Mouse (Mus musculus): Measurements from ENCODE around the gene Rnf214. TPM values are rescaled to one million over a fixed set of nuclear protein-coding genes. Genes with fewer than 3 reads are reported as not detected.

Rnf214 gene
- polyA plus RNA-seq (2015; fragmentation: Nextera tagmentation; extraction: Ambion mirVana): 50.4 and 51.3 TPM in 2 replicates

DNA sequence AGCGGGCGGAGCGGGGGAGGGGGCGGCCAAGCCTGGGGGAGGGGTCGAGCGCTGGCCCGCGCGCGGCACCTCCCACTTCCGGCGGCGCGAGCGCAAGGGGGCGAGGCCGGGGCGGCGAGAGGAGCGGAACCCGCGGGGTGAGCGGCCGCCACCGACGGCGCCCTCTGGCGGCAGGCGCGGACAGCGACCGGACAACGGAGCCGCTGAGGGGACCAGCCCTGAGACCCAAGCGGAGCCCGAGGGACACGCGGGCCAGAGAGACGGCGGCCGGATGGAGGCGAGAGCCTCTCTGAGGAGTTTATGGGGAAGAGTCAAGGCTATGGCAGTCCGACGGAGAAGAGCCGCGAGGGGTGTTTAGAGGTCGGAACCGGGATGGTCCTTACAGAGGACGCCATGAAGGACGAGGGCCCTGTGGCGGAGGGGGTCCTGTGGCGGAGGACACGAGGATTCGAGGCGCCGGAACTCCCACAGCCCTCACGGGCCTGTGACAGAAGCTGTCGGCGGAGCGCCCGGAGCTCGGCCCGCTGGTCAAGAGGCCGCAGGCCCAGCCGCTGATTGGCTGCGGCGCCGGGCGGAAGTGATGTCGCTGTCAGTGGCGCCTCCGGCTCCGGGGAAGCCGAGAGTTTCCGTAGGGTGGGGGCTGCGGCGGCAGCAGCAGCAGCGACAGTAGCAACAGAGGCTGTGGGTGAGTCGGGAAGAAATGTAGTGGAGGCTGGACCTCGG is at the start of gene Rnf214, which contains the start of gene Pcsk7:
TSS of gene Rnf214 (minus strand) at position 557 of the 723 bp plus-strand sequence.
TSS of gene Pcsk7 (plus strand) at position 143 of the 723 bp plus-strand sequence.
- Histone ChIP-seq H3K9me3 (ENCODE audit: control insufficient read depth, low read length) (no peaks in the 10 kb centered on the region), H3K9ac (ENCODE audit: low read length) (peak within 1 kb of the TSS; percentile 98), H3K27ac (ENCODE audit: low read length) (peak within 1 kb of the TSS; percentile 98), H3K4me1 (replicated peaks; ENCODE audit: control insufficient read depth, insufficient read depth, low read length) (peaks cover 15% of the 10 kb centered on the region), H3K4me3 (ENCODE audit: low read length) (peak within 1 kb of the TSS; percentile 96), H3K4me2 (ENCODE audit: low read depth, low read length) (peak within 1 kb of the TSS; percentile 77), H3K36me3 (ENCODE audit: control insufficient read depth, insufficient read depth, low read length) (peaks cover 24% of the 10 kb centered on the region), H3K27me3 (ENCODE audit: control insufficient read depth, insufficient read depth, low read depth, low read length) (no peaks in the 10 kb centered on the region)
- WGBS: under 1% methylated on average over 77 of the region's 80 CpGs
- ATAC-seq (ENCODE audit: low read depth): peak; percentile 95

GRCm38 (mm10) chr9:45955107-45955963 is 48.6 kb upstream of the Rnf214 start, which contains the start of gene Sidt2:
Gene Sidt2 (minus strand): TSS chr9:45955258.
- WGBS: under 1% methylated on average over 47 of the region's 48 CpGs
- H3K36me3 ChIP-seq (ENCODE audit: control insufficient read depth, insufficient read depth, low read length): 0 out of 2 replicates have a peak, but pooled peaks cover 6% of the 10 kb centered on the region
- H3K27ac ChIP-seq (ENCODE audit: low read length): peak within 1 kb of the TSS; percentile 92
- H3K27me3 ChIP-seq (ENCODE audit: control insufficient read depth, insufficient read depth, low read depth, low read length): no peaks in the 10 kb centered on the region
- peak within 1 kb of the TSS; percentile 83 for H3K4me2 ChIP-seq (ENCODE audit: low read depth, low read length)
- ATAC-seq (ENCODE audit: low read depth): peak; percentile 97
- no peaks in the 10 kb centered on the region for H3K9me3 ChIP-seq (ENCODE audit: control insufficient read depth, low read length)
- H3K9ac ChIP-seq (ENCODE audit: low read length): peak within 1 kb of the TSS; percentile 88
- H3K4me1 ChIP-seq (replicated peaks; ENCODE audit: control insufficient read depth, insufficient read depth, low read length): peaks cover 17% of the 10 kb centered on the region
- H3K4me3 ChIP-seq (ENCODE audit: low read length): peak within 1 kb of the TSS; percentile 83

- under 1% methylated on average over 63 of the region's 63 CpGs for WGBS
- Histone ChIP-seq H3K9ac (ENCODE audit: low read length) (peak overlapping the region; percentile 88), H3K27ac (ENCODE audit: low read length) (peak overlapping the region; percentile 92)
Measured at GRCm38 (mm10) chr9:45954294-45955106, 47.8 kb upstream of the Rnf214 start.

DNA sequence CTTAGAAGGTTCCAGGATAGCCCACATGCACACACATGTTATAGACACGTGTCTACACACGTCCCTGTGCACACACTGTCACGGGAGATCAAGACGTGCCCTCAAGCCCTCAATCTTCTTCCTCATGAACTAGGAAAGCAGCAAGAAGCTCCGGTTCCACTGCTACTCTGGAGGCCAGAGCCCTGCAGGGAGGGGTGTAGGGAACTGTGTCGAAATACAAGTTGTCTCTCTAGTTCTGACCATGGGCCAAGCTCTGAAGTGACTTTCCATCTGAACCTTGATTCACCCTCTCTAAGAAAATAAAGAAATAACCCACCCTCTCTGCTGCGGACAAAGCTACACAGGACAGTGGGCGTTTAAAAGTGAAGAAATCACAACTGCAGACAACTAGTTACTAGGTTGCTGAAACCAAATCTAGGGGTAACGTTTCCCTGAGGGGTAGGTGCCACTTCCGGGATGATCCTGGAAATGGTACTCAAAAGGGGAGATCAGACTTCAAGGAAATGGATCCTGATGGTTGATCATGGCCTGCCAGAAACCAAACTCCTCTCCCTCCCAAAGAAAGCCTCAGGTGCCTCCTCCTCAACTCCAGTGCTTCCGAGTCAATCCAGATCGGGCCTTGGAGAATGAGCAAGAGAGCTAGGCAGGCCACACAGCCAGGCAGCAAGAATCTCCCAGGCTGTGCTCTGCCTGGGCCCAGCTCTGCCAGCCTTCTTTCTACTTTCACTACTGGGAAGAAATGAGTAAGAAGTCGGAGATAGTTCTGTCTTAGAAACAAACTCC is 47.0 kb upstream of the Rnf214 start:
- ATAC-seq (ENCODE audit: low read depth): no peak
- no peaks in the 10 kb centered on the region for H3K27me3 ChIP-seq (ENCODE audit: control insufficient read depth, insufficient read depth, low read depth, low read length)
- H3K4me3 ChIP-seq (ENCODE audit: low read length): peak overlapping the region; percentile 83
- H3K4me2 ChIP-seq (ENCODE audit: low read depth, low read length): peak overlapping the region; percentile 83
- H3K9me3 ChIP-seq (ENCODE audit: control insufficient read depth, low read length): no peaks in the 10 kb centered on the region
- peaks cover 17% of the 10 kb centered on the region for H3K4me1 ChIP-seq (replicated peaks; ENCODE audit: control insufficient read depth, insufficient read depth, low read length)
- H3K9ac ChIP-seq (ENCODE audit: low read length): peak overlapping the region; percentile 88
- peaks cover 15% of the 10 kb centered on the region for H3K36me3 ChIP-seq (ENCODE audit: control insufficient read depth, insufficient read depth, low read length)
- H3K27ac ChIP-seq (ENCODE audit: low read length): peak overlapping the region; percentile 92
- WGBS: 43% methylated on average over 13 of the region's 13 CpGs

More at GRCm38 (mm10) chr9:45954294-45955106, 47.8 kb upstream of the Rnf214 start:
- H3K36me3 ChIP-seq (ENCODE audit: control insufficient read depth, insufficient read depth, low read length): peaks cover 10% of the 10 kb centered on the region; the same call in 1 of the 2 replicates
- H3K4me1 ChIP-seq (replicated peaks; ENCODE audit: control insufficient read depth, insufficient read depth, low read length): peaks cover 17% of the 10 kb centered on the region
- H3K27me3 ChIP-seq (ENCODE audit: control insufficient read depth, insufficient read depth, low read depth, low read length): no peaks in the 10 kb centered on the region
- H3K4me2 ChIP-seq (ENCODE audit: low read depth, low read length): peak overlapping the region; percentile 83
- H3K4me3 ChIP-seq (ENCODE audit: low read length): peak overlapping the region; percentile 83
- ATAC-seq (ENCODE audit: low read depth): peak; percentile 46
- no peaks in the 10 kb centered on the region for H3K9me3 ChIP-seq (ENCODE audit: control insufficient read depth, low read length)

DNA sequence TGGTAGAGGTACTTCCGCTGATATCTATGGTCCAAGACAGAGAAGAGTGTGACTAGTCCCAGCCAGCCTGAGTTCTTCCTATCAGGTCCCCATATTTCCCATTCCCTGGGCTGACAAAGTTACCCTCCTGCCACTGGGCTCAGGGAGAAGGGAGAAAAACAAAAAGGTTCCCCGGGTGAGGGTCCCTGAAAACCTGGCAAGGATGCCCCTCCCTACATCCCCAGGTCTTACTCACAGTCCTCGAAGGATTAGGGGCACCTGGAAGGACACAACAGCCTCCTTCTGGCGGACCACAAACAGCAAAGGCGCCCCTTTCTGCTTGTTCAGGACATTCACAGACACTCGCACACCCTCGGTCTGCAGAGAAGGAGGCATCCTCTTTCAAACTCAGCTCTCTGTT is 46.2 kb upstream of the Rnf214 start:
- ATAC-seq (ENCODE audit: low read depth): no peak
- Histone ChIP-seq H3K9me3 (ENCODE audit: control insufficient read depth, low read length) (no peaks in the 10 kb centered on the region), H3K36me3 (ENCODE audit: control insufficient read depth, insufficient read depth, low read length) (peaks cover 15% of the 10 kb centered on the region), H3K4me3 (ENCODE audit: low read length) (no peak overlapping the region), H3K27me3 (ENCODE audit: control insufficient read depth, insufficient read depth, low read depth, low read length) (no peaks in the 10 kb centered on the region), H3K4me1 (replicated peaks; ENCODE audit: control insufficient read depth, insufficient read depth, low read length) (peaks cover 17% of the 10 kb centered on the region), H3K4me2 (ENCODE audit: low read depth, low read length) (no peak overlapping the region), H3K27ac (ENCODE audit: low read length) (no peak overlapping the region), H3K9ac (ENCODE audit: low read length) (no peak overlapping the region)
- 84% methylated on average over 7 of the region's 7 CpGs for WGBS

DNA sequence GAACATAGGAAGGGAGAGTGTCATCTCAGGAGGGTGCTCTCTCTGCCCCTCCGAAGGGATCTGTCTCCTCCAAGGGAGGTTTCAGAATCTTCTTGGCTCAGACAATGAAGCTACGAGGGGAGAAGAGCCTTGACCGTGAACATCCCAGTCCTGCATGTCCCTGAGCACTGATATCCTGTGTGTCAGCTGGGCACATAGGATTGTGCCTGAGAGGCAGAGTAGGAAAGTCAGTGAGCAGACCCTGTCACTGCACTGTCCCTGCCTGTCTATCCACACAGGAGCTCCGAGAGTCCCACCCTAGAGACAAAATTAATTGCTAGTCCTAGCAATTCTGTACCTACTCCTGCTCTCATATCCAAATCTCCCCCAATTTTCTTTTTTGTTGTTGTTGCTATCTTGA is 45.3 kb upstream of the Rnf214 start:
- no peak overlapping the region for H3K9ac ChIP-seq (ENCODE audit: low read length)
- H3K9me3 ChIP-seq (ENCODE audit: control insufficient read depth, low read length): no peaks in the 10 kb centered on the region
- 96% methylated on average over 4 of the region's 4 CpGs for whole genome bisulfite sequencing
- H3K27ac ChIP-seq (ENCODE audit: low read length): no peak overlapping the region
- H3K27me3 ChIP-seq (ENCODE audit: control insufficient read depth, insufficient read depth, low read depth, low read length): no peaks in the 10 kb centered on the region
- H3K36me3 ChIP-seq (ENCODE audit: control insufficient read depth, insufficient read depth, low read length): peaks cover 15% of the 10 kb centered on the region
- H3K4me3 ChIP-seq (ENCODE audit: low read length): no peak overlapping the region
- ATAC-seq (ENCODE audit: low read depth): no peak
- H3K4me2 ChIP-seq (ENCODE audit: low read depth, low read length): no peak overlapping the region
- peaks cover 17% of the 10 kb centered on the region for H3K4me1 ChIP-seq (replicated peaks; ENCODE audit: control insufficient read depth, insufficient read depth, low read length)

DNA sequence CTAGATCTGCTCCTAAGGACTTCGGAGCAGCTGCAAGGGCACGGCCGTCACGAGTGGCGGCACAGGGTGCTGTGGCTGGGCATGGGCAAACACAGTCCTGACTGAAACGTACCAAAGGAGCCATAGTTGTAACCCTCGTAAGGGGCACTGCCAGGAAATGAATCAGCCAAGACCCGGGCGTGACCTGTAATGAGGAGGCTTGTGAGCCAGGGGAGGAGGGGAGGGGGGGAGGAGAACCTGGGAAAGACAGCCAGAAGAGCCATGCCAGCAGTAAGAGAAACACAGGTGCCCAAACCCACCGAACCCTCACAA is 40.1 kb upstream of the Rnf214 start:
- whole genome bisulfite sequencing: 76% methylated on average over 10 of the region's 10 CpGs
- no peak overlapping the region for H3K4me2 ChIP-seq (ENCODE audit: low read depth, low read length)
- no peak overlapping the region for H3K9ac ChIP-seq (ENCODE audit: low read length)
- H3K4me1 ChIP-seq (replicated peaks; ENCODE audit: control insufficient read depth, insufficient read depth, low read length): no peaks in the 10 kb centered on the region
- H3K36me3 ChIP-seq (ENCODE audit: control insufficient read depth, insufficient read depth, low read length): peaks cover 48% of the 10 kb centered on the region
- H3K4me3 ChIP-seq (ENCODE audit: low read length): no peak overlapping the region
- no peak overlapping the region for H3K27ac ChIP-seq (ENCODE audit: low read length)
- H3K9me3 ChIP-seq (ENCODE audit: control insufficient read depth, low read length): no peaks in the 10 kb centered on the region
- H3K27me3 ChIP-seq (ENCODE audit: control insufficient read depth, insufficient read depth, low read depth, low read length): no peaks in the 10 kb centered on the region
- no peak for ATAC-seq (ENCODE audit: low read depth)

DNA sequence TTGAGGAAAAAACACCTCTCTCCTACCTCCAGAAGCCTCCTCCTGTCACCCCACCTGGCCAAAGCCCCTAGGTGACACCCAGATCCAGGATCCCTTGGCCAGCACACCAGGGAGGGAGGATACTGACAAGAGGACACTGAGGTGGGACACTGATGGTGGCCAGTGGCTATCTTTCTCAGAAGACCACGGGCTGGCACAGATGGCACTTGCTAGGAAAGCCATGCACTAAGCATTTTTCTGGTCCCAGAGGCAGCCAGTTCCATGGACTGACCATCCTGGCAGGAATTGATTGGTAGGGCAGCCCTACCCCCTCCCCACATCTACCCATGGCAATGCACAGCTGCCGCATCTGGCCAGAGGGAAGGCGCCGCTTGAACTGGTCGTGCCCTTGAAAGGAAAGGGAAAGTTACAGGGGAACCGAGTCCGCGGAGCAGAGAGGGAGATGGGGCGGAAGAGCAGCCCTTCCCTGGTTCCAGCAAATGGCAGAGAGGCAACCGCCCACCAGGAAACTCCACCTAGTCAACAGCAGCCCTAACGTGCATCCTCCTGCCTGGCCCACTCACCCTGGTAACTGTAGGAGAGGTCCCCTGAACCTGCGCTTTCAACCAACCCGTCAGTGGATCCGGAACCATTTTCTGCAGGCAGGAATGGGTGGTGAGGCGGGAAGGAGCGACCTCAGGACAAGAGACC is 39.6 kb upstream of the Rnf214 start:
- Histone ChIP-seq H3K9ac (ENCODE audit: low read length) (no peak overlapping the region), H3K4me1 (replicated peaks; ENCODE audit: control insufficient read depth, insufficient read depth, low read length) (no peaks in the 10 kb centered on the region), H3K36me3 (ENCODE audit: control insufficient read depth, insufficient read depth, low read length) (peaks cover 48% of the 10 kb centered on the region), H3K27ac (ENCODE audit: low read length) (no peak overlapping the region), H3K9me3 (ENCODE audit: control insufficient read depth, low read length) (no peaks in the 10 kb centered on the region), H3K27me3 (ENCODE audit: control insufficient read depth, insufficient read depth, low read depth, low read length) (no peaks in the 10 kb centered on the region), H3K4me2 (ENCODE audit: low read depth, low read length) (no peak overlapping the region), H3K4me3 (ENCODE audit: low read length) (no peak overlapping the region)
- ATAC-seq (ENCODE audit: low read depth): no peak
- 83% methylated on average over 16 of the region's 16 CpGs for WGBS

Data from lung, embryonic 16.5 days (tissue).